Mouse (Mus musculus): Measurements from ENCODE around the gene Smchd1.

DNA sequence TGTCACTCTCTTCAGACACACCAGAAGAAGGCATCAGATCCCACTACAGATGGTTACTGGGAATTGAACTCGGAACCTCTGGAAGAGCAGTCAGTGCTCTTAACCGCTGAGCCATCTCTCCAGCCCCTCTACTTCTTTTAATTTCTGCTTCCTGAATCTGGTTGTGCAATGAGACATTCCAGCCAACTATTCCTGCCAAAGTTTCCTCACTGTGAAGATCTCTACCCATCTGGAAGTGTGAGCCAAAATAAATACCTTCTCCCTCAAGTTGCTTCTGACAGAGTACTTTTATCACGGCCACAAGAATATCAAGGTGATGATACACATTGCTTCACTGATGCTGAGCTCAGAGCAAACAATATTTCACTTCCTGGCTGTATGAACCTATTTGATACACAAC lies 155.8 kb downstream of the Smchd1 start:
- no peak for TF ChIP-seq POLR2A (IDR thresholded peaks at IDR 0.05; ENCODE audit: control insufficient read depth, low read depth, low read length)
- no peak for TF ChIP-seq CTCF (IDR thresholded peaks at IDR 0.05; ENCODE audit: control insufficient read depth, insufficient read depth, insufficient replicate concordance, low read depth, low read length)
